Comparison of ENCODE assay signal across 8 mouse cellular contexts in genomic region chr16:37776166-37776859, GRCm38 (mm10). TPM values are rescaled to one million over a fixed set of nuclear protein-coding genes. Genes with fewer than 3 reads are reported as not detected.
DNase-seq lines count a peak whose midpoint lies in the region; ATAC-seq and TF ChIP-seq lines count a peak whose summit lies in the region.

No protein-coding gene starts in this region.

- H3K27me3 ChIP-seq in intestine, embryonic 16.5 days (replicated peaks; ENCODE audit: control insufficient read depth, insufficient read depth, low read length), result no peaks in the 10 kb centered on the region; the same call in 1 of the 2 replicates
- H3K27me3 ChIP-seq in neural tube, embryonic 13.5 days, result no peaks in the 10 kb centered on the region

- intact Hi-C loops in left cerebral cortex, adult 2 months (cut with DNase I), result loop anchor here (5.0 kb wide), 2 partner anchors 36 to 69 kb away; no protein-coding TSS in a partner anchor

- TF ChIP-seq CTCF in left cerebral cortex, adult 2 months (IDR thresholded peaks at IDR 0.05), result no peak
- TF ChIP-seq CTCF in embryonic fibroblast, embryonic 13.5 days (IDR thresholded peaks at IDR 0.05; ENCODE audit: borderline replicate concordance, insufficient read depth, low read length), result no peak

- 35% methylated on average over 14 of the region's 14 CpGs for WGBS in intestine, embryonic 16.5 days
- WGBS in neural tube, embryonic 13.5 days, result 32% methylated on average over 14 of the region's 14 CpGs

- H3K4me1 ChIP-seq in embryonic fibroblast, embryonic 13.5 days (ENCODE audit: control insufficient read depth, insufficient read depth, low read length), result no peaks in the 10 kb centered on the region; the same call in 1 of the 2 replicates
- peaks cover 8% of the 10 kb centered on the region for H3K4me1 ChIP-seq in intestine, embryonic 16.5 days (ENCODE audit: control insufficient read depth, insufficient read depth, low read length)
- H3K4me1 ChIP-seq in neural tube, embryonic 13.5 days (replicated peaks), result peaks cover 36% of the 10 kb centered on the region

- peak; percentile 37 for ATAC-seq in intestine, embryonic 16.5 days
- peak; percentile 2; the same call in 1 of the 2 replicates for ATAC-seq in neural tube, embryonic 13.5 days (ENCODE audit: low read depth)

- no peaks in the 10 kb centered on the region for H3K9me3 ChIP-seq in intestine, embryonic 16.5 days (ENCODE audit: control insufficient read depth, low read length)
- H3K9me3 ChIP-seq in neural tube, embryonic 13.5 days, result no peaks in the 10 kb centered on the region

- H3K4me2 ChIP-seq in intestine, embryonic 16.5 days (ENCODE audit: low read depth, low read length), result peak overlapping the region; percentile 71
- H3K4me2 ChIP-seq in neural tube, embryonic 13.5 days, result peak overlapping the region; percentile 82

- no peak for DNase-seq in left cerebral cortex, adult 2 months (ENCODE audit: extremely low spot score in 1 of 2, low spot score in 2 of 2)
- DNase-seq in left cerebral cortex, adult 9 months (ENCODE audit: low spot score in 2 of 2), result no peak
- DNase-seq in cerebellum, adult 11 months, result no peak
- no peak for DNase-seq in adrenal gland, postnatal 14 days
- no peak for DNase-seq in ovary, postnatal 36 days (ENCODE audit: low spot score)

- peak overlapping the region; percentile 83 for H3K9ac ChIP-seq in intestine, embryonic 16.5 days (ENCODE audit: low read depth, low read length)
- H3K9ac ChIP-seq in neural tube, embryonic 13.5 days, result peak overlapping the region; percentile 85

- peak overlapping the region; percentile 88 for H3K27ac ChIP-seq in left cerebral cortex, adult 2 months
- no peak overlapping the region for H3K27ac ChIP-seq in embryonic fibroblast, embryonic 13.5 days (ENCODE audit: insufficient read depth, low read length)
- H3K27ac ChIP-seq in intestine, embryonic 16.5 days (ENCODE audit: low read length), result no peak overlapping the region
- peak overlapping the region; percentile 77 for H3K27ac ChIP-seq in neural tube, embryonic 13.5 days (replicated peaks)

- no peak for TF ChIP-seq POLR2A in embryonic fibroblast, embryonic 13.5 days (IDR thresholded peaks at IDR 0.05; ENCODE audit: low read depth, low read length)

- H3K4me3 ChIP-seq in left cerebral cortex, adult 2 months, result peak overlapping the region; percentile 94
- H3K4me3 ChIP-seq in embryonic fibroblast, embryonic 13.5 days (ENCODE audit: insufficient read depth, low read length), result peak overlapping the region; percentile 96
- peak overlapping the region; percentile 80 for H3K4me3 ChIP-seq in intestine, embryonic 16.5 days (ENCODE audit: low read length)
- peak overlapping the region; percentile 60 for H3K4me3 ChIP-seq in neural tube, embryonic 13.5 days

- no peaks in the 10 kb centered on the region for H3K36me3 ChIP-seq in intestine, embryonic 16.5 days (ENCODE audit: control insufficient read depth, insufficient read depth, low read length)
- no peaks in the 10 kb centered on the region for H3K36me3 ChIP-seq in neural tube, embryonic 13.5 days

RNA-seq across cellular contexts. Expression of gene Fstl1, which starts 0.4 kb away (rescaled TPM):
- total RNA-seq in left cerebral cortex, adult 2 months (2021), result 10 to 100 TPM; 28.8 to 33.3 TPM
- polyA plus RNA-seq in embryonic fibroblast, embryonic 13.5 days (2011; ENCODE audit: insufficient read length, low read depth, missing spikeins), result 1,166 and 1,394 TPM in 2 replicates
- polyA plus RNA-seq in intestine, embryonic 16.5 days (2015; fragmentation: Nextera tagmentation; extraction: Ambion mirVana), result 208 and 225 TPM in 2 replicates
- polyA plus RNA-seq in neural tube, embryonic 13.5 days (2015; fragmentation: Nextera tagmentation; extraction: Ambion mirVana), result 156 and 165 TPM in 2 replicates
- total RNA-seq in adrenal gland, postnatal 14 days (2021), result 120 and 144 TPM in 2 replicates

Comparison
In these comparisons a context has a peak if more than half of its experiments do, and no peak if none do; other contexts are left out.
1. H3K27ac ChIP-seq: peak in left cerebral cortex, adult 2 months (single experiment) and neural tube, embryonic 13.5 days (single experiment); none in embryonic fibroblast, embryonic 13.5 days (single experiment) and intestine, embryonic 16.5 days (single experiment).
2. Peak in every context shown above with its lines, with median percentiles within 50 percentile points of each other: H3K4me3 ChIP-seq.